Mouse (Mus musculus): ENCODE results near the gene Acvr2b.

DNA sequence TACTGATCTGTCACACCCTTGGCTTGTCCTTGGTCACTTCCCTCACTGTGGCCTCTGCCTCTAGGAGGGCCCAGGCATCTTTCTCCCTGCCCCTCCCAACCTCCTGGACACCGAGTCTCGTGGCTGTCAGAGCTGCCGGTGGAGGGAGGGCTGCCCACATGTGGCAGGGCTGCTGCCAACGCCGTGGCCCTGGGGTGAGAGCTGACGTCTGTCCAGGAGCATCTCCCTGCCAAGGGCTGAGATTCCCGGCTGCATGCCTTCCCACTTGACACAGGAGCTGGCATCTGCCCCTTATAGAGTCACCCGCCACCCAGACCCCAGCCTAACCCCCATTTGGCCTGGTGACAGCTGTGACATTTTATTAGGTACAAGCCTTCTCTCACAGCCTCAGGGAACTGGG lies 77.4 kb downstream of the Acvr2b start:
- TF ChIP-seq GATA1 (IDR thresholded peaks at IDR 0.05; ENCODE audit: low read length) (no peak), TAL1 (IDR thresholded peaks at IDR 0.05; ENCODE audit: low read length) (no peak)

Data from erythroblast, embryonic 14.5 days (primary cell).